Mouse (Mus musculus) midbrain, embryonic 14.5 days (tissue): Measurements from ENCODE around the gene Fam172a. TPM values are rescaled to one million over a fixed set of nuclear protein-coding genes. Genes with fewer than 3 reads are reported as not detected.
A peak's percentile ranks its signal among the peaks of the same experiment; 100 is the strongest.

ENCODE experiments used
- ATAC-seq: fragments of 200-750 bp; cut with Nextera tagmentation; 2 replicates; pipeline ENCODE4 v1.8.0; 2017; ENCODE audit warnings: moderate number of reproducible peaks, moderate library complexity; ENCODE audit not compliant: low FRiP score, low TSS enrichment
- DNase-seq: peaks from one replicate; pipeline ENCODE4 v3.0.0-alpha.2; 2015
- H3K27ac ChIP-seq: fragments of 300-500 bp; sonication (generic); replicated peaks from 2 replicates; pipeline ENCODE4 v1.5.1; 2014; ENCODE audit warnings: mild to moderate bottlenecking, low read depth, low read length, moderate library complexity
- H3K27me3 ChIP-seq: fragments of 300-500 bp; sonication (generic); 2 replicates; pipeline ENCODE4 v1.6.1; 2014; ENCODE audit warnings: low read length, control low read depth, mixed read lengths; ENCODE audit not compliant: control insufficient read depth, insufficient read depth
- H3K36me3 ChIP-seq: fragments of 300-500 bp; sonication (generic); 2 replicates; pipeline ENCODE4 v1.6.1; 2014; ENCODE audit warnings: low read length, control low read depth; ENCODE audit not compliant: control insufficient read depth, insufficient read depth
- H3K4me1 ChIP-seq: fragments of 300-500 bp; sonication (generic); 2 replicates; pipeline ENCODE4 v1.6.1; 2014; ENCODE audit warnings: mild to moderate bottlenecking, antibody characterized with exemption, low read length, control low read depth; ENCODE audit not compliant: control insufficient read depth, insufficient read depth
- H3K4me2 ChIP-seq: fragments of 300-500 bp; sonication (generic); 2 replicates; pipeline ENCODE4 v1.6.1; 2014; ENCODE audit warnings: mild to moderate bottlenecking, low read length, moderate library complexity
- H3K4me3 ChIP-seq: fragments of 300-500 bp; sonication (generic); replicated peaks from 2 replicates; pipeline ENCODE4 v1.5.1; 2014; ENCODE audit warnings: low read depth, low read length
- H3K9ac ChIP-seq: fragments of 300-500 bp; sonication (generic); replicated peaks from 2 replicates; pipeline ENCODE4 v1.6.1; 2014; ENCODE audit warnings: mild to moderate bottlenecking, low read length, moderate library complexity
- H3K9me3 ChIP-seq: fragments of 300-500 bp; sonication (generic); 2 replicates; pipeline ENCODE4 v1.6.1; 2016; ENCODE audit warnings: low read length, control low read depth, mixed read lengths; ENCODE audit not compliant: control insufficient read depth
- WGBS: fragments of 180-500 bp; shearing (Covaris S2); extraction: QIAGEN DNeasy Blood & Tissue Kit; methylation state at CpG from one replicate; pipeline ENCODE4 v1.1.7; 2014; 5-methylcytosine and 5-hydroxymethylcytosine counted together
- polyA plus RNA-seq: library from polyadenylated mRNA; unstranded; fragments of >200 nt; fragmentation: Nextera tagmentation; extraction: Ambion mirVana; gene quantifications from 2 replicates; pipeline ENCODE4 v1.2.1, GENCODE M21; 2014

Fam172a gene
- polyA plus RNA-seq, 1 experiment from 2014 or later: 48.2 TPM

GRCm38 (mm10) chr13:77843017-77843654 is 141.3 kb downstream of the Fam172a start:
- H3K27ac ChIP-seq: no peak overlapping the region
- no peaks in the 10 kb centered on the region for H3K27me3 ChIP-seq
- H3K4me1 ChIP-seq: no peaks in the 10 kb centered on the region
- no peak overlapping the region for H3K4me3 ChIP-seq
- H3K4me2 ChIP-seq: no peak overlapping the region
- DNase-seq (no peak), ATAC-seq (no peak)
- H3K36me3 ChIP-seq: no peaks in the 10 kb centered on the region
- WGBS: 93% methylated on average over 2 of the region's 2 CpGs
- no peak overlapping the region for H3K9ac ChIP-seq
- H3K9me3 ChIP-seq: no peaks in the 10 kb centered on the region

DNA sequence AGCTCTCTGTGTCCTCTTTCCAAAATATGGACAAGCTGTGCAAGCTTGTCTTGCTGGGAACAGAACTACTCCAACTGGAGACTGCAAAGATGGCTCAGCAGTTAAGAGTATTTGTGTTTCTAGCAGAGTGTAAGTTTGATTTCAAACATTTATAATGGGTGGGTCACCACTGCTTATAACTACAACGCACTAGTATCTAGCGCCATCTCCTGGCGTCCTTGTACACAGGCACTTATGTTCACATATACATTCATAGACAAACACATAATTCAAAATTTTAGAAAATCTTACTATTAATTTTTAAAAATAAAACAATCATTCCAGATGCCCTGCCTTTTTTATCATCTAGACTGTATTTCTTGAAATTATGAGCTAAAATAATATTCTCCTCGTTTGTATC is 147.0 kb downstream of the Fam172a start:
- Histone ChIP-seq H3K4me2 (no peak overlapping the region), H3K9me3 (no peaks in the 10 kb centered on the region), H3K27me3 (no peaks in the 10 kb centered on the region), H3K27ac (no peak overlapping the region), H3K4me1 (no peaks in the 10 kb centered on the region), H3K9ac (no peak overlapping the region), H3K4me3 (no peak overlapping the region), H3K36me3 (no peaks in the 10 kb centered on the region)
- no peak for DNase-seq
- 81% methylated on average over 4 of the region's 4 CpGs for WGBS
- ATAC-seq: no peak

DNA sequence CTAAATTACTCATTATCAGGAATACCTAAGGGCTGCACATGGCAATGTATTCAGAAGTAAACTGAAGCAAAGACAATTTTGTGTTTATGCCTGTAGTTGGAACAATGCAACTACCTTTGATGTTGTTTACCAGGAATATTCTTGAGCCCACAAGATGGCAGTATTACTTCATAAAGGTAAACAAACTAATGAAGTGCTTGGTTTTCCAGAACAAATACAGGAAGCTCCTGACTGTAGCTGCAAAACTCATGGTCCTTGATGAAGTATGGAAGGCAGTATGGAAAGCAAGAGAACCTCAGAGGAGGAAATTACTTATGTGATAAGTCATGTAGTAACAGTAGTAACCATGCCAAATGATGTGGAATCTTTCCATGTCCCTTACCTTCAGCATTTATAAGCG is 163.0 kb downstream of the Fam172a start:
- DNase-seq (peak; percentile 84), ATAC-seq (no peak)
- Histone ChIP-seq H3K4me1 (0 out of 2 replicates have a peak, but pooled peaks cover 4% of the 10 kb centered on the region), H3K9ac (no peak overlapping the region), H3K4me2 (no peak overlapping the region), H3K9me3 (no peaks in the 10 kb centered on the region), H3K27me3 (no peaks in the 10 kb centered on the region), H3K27ac (no peak overlapping the region), H3K36me3 (no peaks in the 10 kb centered on the region), H3K4me3 (no peak overlapping the region)
- WGBS: 96% methylated on average over 1 of the region's 1 CpGs

DNA sequence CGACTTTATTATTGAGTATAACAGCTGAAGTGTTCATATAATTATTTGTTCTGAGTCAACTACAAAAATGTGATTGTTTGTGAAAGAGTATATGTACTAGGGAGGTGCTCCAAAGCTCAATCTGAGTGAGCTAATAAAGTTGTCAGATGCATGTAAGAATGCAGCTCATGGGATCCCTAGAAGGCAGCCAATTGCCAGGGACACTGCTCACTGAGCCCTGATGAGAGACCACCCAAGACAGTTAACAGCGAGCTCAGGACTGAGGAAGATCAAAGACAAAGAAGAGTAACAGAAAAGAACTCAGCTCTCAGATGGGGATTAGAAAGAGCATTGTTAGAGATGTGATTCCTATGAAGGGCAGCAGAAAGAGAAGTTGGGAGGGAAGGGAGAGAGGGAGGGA is 166.5 kb downstream of the Fam172a start:
- Histone ChIP-seq H3K4me3 (no peak overlapping the region), H3K9me3 (no peaks in the 10 kb centered on the region), H3K36me3 (no peaks in the 10 kb centered on the region), H3K9ac (no peak overlapping the region), H3K27ac (no peak overlapping the region), H3K4me2 (no peak overlapping the region), H3K27me3 (no peaks in the 10 kb centered on the region), H3K4me1 (0 out of 2 replicates have a peak, but pooled peaks cover 4% of the 10 kb centered on the region)
- ATAC-seq (peak; percentile 68), DNase-seq (peak; percentile 51)
- WGBS: 23% methylated on average over 2 of the region's 2 CpGs

DNA sequence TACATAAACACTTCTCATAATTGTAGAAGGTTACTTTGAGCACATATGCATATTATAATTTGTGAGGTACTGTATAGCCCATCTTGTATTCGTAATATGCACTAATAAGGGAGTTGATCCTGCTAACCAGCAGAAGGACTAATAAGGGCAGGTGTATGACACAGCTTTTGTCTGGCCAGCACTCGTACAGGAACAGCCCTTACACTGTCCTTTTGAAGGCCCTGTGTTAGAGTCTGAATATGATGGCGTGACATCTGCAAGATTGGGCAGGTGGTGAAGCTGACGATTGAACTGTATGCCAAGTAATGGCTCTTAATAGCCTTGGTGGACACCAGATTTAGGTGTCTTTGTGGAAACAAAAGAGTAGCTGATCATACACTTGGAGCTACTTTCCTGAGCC is 176.3 kb downstream of the Fam172a start:
- H3K4me2 ChIP-seq: no peak overlapping the region
- H3K27me3 ChIP-seq: no peaks in the 10 kb centered on the region
- no peak for DNase-seq
- no peak for ATAC-seq
- no peaks in the 10 kb centered on the region for H3K36me3 ChIP-seq
- no peaks in the 10 kb centered on the region; the same call in 1 of the 2 replicates for H3K9me3 ChIP-seq
- H3K27ac ChIP-seq: no peak overlapping the region
- 0 out of 2 replicates have a peak, but pooled peaks cover 6% of the 10 kb centered on the region for H3K4me1 ChIP-seq
- no peak overlapping the region for H3K9ac ChIP-seq
- 60% methylated on average over 4 of the region's 4 CpGs for WGBS
- no peak overlapping the region for H3K4me3 ChIP-seq

GRCm38 (mm10) chr13:77878545-77878944 is 176.7 kb downstream of the Fam172a start:
- ATAC-seq: no peak
- Histone ChIP-seq H3K9ac (no peak overlapping the region), H3K27me3 (no peaks in the 10 kb centered on the region), H3K4me2 (no peak overlapping the region), H3K4me1 (0 out of 2 replicates have a peak, but pooled peaks cover 6% of the 10 kb centered on the region), H3K36me3 (no peaks in the 10 kb centered on the region), H3K27ac (no peak overlapping the region), H3K9me3 (no peaks in the 10 kb centered on the region; the same call in 1 of the 2 replicates), H3K4me3 (no peak overlapping the region)
- no peak for DNase-seq
- WGBS: 67% methylated on average over 3 of the region's 3 CpGs

DNA sequence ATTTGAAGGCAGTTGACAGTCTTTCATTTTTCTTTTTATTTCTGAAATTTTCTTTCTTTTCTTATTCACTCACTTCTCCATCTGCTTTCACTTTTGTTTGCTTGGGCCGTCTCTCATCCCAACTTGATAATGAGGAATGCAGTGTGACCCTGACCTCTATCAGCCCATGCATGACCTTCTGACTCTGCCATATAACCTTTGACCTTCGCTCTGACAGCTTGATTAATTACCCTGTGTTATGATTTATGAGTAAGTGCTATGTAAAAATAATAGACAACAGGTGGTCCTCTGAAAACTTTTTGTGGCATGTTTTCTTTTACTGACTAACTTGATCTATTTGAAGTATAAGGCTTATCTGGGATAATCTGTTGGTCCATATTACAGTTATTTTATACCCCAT is 195.8 kb downstream of the Fam172a start:
- Histone ChIP-seq H3K4me1 (peaks cover 12% of the 10 kb centered on the region), H3K27ac (no peak overlapping the region), H3K9ac (no peak overlapping the region), H3K36me3 (no peaks in the 10 kb centered on the region), H3K9me3 (no peaks in the 10 kb centered on the region), H3K4me2 (no peak overlapping the region), H3K27me3 (no peaks in the 10 kb centered on the region), H3K4me3 (no peak overlapping the region)
- WGBS: 34% methylated on average over 2 of the region's 2 CpGs
- DNase-seq (no peak), ATAC-seq (no peak)

GRCm38 (mm10) chr13:77898066-77898796 is 196.4 kb downstream of the Fam172a start:
- Histone ChIP-seq H3K27me3 (no peaks in the 10 kb centered on the region), H3K9ac (no peak overlapping the region), H3K4me3 (no peak overlapping the region), H3K27ac (no peak overlapping the region), H3K36me3 (no peaks in the 10 kb centered on the region), H3K4me1 (peaks cover 8% of the 10 kb centered on the region; the same call in 1 of the 2 replicates), H3K4me2 (no peak overlapping the region), H3K9me3 (no peaks in the 10 kb centered on the region)
- ATAC-seq (no peak), DNase-seq (no peak)
- 49% methylated on average over 6 of the region's 6 CpGs for WGBS

DNA sequence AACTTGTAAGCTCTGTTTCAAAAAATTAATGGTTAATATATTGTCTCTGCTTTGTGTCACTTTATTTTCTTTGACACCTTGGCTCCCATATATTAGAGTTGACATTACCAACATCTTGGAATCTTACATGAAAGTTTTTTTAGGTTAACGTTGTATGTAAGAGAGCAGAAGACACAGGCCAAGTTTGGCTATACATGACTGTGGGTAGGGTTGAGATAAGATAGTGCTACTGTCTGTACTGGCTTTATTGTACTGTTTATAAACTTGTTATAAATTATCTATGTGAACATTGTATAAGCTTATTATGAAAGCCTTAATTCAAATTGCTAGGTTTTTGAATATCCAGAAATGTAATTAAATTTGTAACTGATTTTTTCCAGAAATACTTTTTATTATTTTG is 197.9 kb downstream of the Fam172a start:
- no peak overlapping the region for H3K4me3 ChIP-seq
- no peaks in the 10 kb centered on the region for H3K27me3 ChIP-seq
- no peaks in the 10 kb centered on the region for H3K4me1 ChIP-seq
- no peaks in the 10 kb centered on the region for H3K36me3 ChIP-seq
- no peak overlapping the region for H3K9ac ChIP-seq
- no peak overlapping the region for H3K4me2 ChIP-seq
- no peak for ATAC-seq
- no peaks in the 10 kb centered on the region for H3K9me3 ChIP-seq
- WGBS: 76% methylated on average over 1 of the region's 1 CpGs
- H3K27ac ChIP-seq: no peak overlapping the region
- no peak for DNase-seq
